Mouse (Mus musculus): Measurements from ENCODE around the gene Gngt1. TPM values are rescaled to one million over a fixed set of nuclear protein-coding genes. Genes with fewer than 3 reads are reported as not detected.

The Gngt1 gene
- polyA plus RNA-seq, 1 experiment from 2014 or later: not detected

GRCm38 (mm10) chr6:4000716-4001115, 7.1 kb downstream of the Gngt1 start:
- H3K4me3 ChIP-seq (ENCODE audit: low read depth, low read length): no peak overlapping the region
- no peaks in the 10 kb centered on the region for H3K9me3 ChIP-seq (ENCODE audit: control insufficient read depth, low read depth, low read length)
- WGBS: 90% methylated on average over 3 of the region's 3 CpGs
- ATAC-seq (ENCODE audit: insufficient number of reproducible peaks, insufficient read depth, low FRiP score, low read depth): no peak
- H3K4me2 ChIP-seq (replicated peaks; ENCODE audit: low read depth, low read length): no peak overlapping the region
- H3K27me3 ChIP-seq (ENCODE audit: control insufficient read depth, insufficient read depth, low read length): no peaks in the 10 kb centered on the region
- no peak overlapping the region for H3K27ac ChIP-seq (ENCODE audit: low read length)
- no peaks in the 10 kb centered on the region for H3K36me3 ChIP-seq (ENCODE audit: control insufficient read depth, insufficient read depth, low read length)
- H3K4me1 ChIP-seq (ENCODE audit: control insufficient read depth, insufficient read depth, low read length): peaks cover 5% of the 10 kb centered on the region
- no peak overlapping the region for H3K9ac ChIP-seq (replicated peaks; ENCODE audit: low read depth, low read length)

DNA sequence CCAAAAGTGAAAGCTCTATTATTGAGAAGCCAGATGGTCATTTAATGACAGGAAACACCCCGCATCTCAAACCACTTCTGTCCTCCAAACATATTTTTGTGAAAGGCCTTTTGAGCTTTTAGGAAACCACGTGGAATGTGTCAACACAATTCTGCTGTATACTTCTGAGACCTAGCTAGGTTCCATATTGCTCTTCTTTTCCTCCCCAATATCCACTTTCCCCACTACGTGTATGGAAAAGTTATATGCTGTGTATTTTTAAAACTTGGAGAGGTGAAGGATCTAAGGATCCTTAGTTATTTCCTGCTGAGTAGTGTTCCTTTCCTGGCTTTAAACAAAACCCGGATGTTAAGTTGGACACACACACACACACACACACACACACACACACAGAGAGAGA, 9.9 kb downstream of the Gngt1 start:
- Histone ChIP-seq H3K27me3 (ENCODE audit: control insufficient read depth, insufficient read depth, low read length) (no peaks in the 10 kb centered on the region), H3K4me1 (ENCODE audit: control insufficient read depth, insufficient read depth, low read length) (peaks cover 5% of the 10 kb centered on the region), H3K4me2 (replicated peaks; ENCODE audit: low read depth, low read length) (peak overlapping the region; percentile 71), H3K4me3 (ENCODE audit: low read depth, low read length) (peak overlapping the region; percentile 48; the same call in 1 of the 2 replicates), H3K9ac (replicated peaks; ENCODE audit: low read depth, low read length) (no peak overlapping the region; the same call in 1 of the 2 replicates), H3K36me3 (ENCODE audit: control insufficient read depth, insufficient read depth, low read length) (no peaks in the 10 kb centered on the region), H3K27ac (ENCODE audit: low read length) (peak overlapping the region; percentile 84; the same call in 1 of the 2 replicates), H3K9me3 (ENCODE audit: control insufficient read depth, low read depth, low read length) (no peaks in the 10 kb centered on the region)
- no peak for ATAC-seq (ENCODE audit: insufficient number of reproducible peaks, insufficient read depth, low FRiP score, low read depth)
- 32% methylated on average over 4 of the region's 4 CpGs for WGBS

GRCm38 (mm10) chr6:4003890-4004306, 10.3 kb downstream of the Gngt1 start, which contains the start of gene Gng11:
Gng11 (plus strand) TSS chr6:4003904.
- no peaks in the 10 kb centered on the region for H3K36me3 ChIP-seq (ENCODE audit: control insufficient read depth, insufficient read depth, low read length)
- H3K27me3 ChIP-seq (ENCODE audit: control insufficient read depth, insufficient read depth, low read length): no peaks in the 10 kb centered on the region
- peak within 1 kb of the TSS; percentile 68 for H3K9ac ChIP-seq (replicated peaks; ENCODE audit: low read depth, low read length)
- peak; percentile 77 for ATAC-seq (ENCODE audit: insufficient number of reproducible peaks, insufficient read depth, low FRiP score, low read depth)
- H3K4me3 ChIP-seq (ENCODE audit: low read depth, low read length): peak within 1 kb of the TSS; percentile 48
- H3K4me1 ChIP-seq (ENCODE audit: control insufficient read depth, insufficient read depth, low read length): peaks cover 5% of the 10 kb centered on the region
- H3K27ac ChIP-seq (ENCODE audit: low read length): peak within 1 kb of the TSS; percentile 84
- WGBS: 2% methylated on average over 19 of the region's 19 CpGs
- peak within 1 kb of the TSS; percentile 71 for H3K4me2 ChIP-seq (replicated peaks; ENCODE audit: low read depth, low read length)
- H3K9me3 ChIP-seq (ENCODE audit: control insufficient read depth, low read depth, low read length): no peaks in the 10 kb centered on the region

- no peaks in the 10 kb centered on the region for H3K36me3 ChIP-seq (ENCODE audit: control insufficient read depth, insufficient read depth, low read length)
- peak; percentile 9; the same call in 1 of the 2 replicates for ATAC-seq (ENCODE audit: insufficient number of reproducible peaks, insufficient read depth, low FRiP score, low read depth)
- peak overlapping the region; percentile 48 for H3K4me3 ChIP-seq (ENCODE audit: low read depth, low read length)
- peak overlapping the region; percentile 71 for H3K4me2 ChIP-seq (replicated peaks; ENCODE audit: low read depth, low read length)
- no peaks in the 10 kb centered on the region for H3K27me3 ChIP-seq (ENCODE audit: control insufficient read depth, insufficient read depth, low read length)
- peaks cover 5% of the 10 kb centered on the region for H3K4me1 ChIP-seq (ENCODE audit: control insufficient read depth, insufficient read depth, low read length)
- 45% methylated on average over 2 of the region's 2 CpGs for WGBS
- no peak overlapping the region for H3K27ac ChIP-seq (ENCODE audit: low read length)
- H3K9me3 ChIP-seq (ENCODE audit: control insufficient read depth, low read depth, low read length): no peaks in the 10 kb centered on the region
- no peak overlapping the region for H3K9ac ChIP-seq (replicated peaks; ENCODE audit: low read depth, low read length)
Measured at GRCm38 (mm10) chr6:4004808-4005207, 11.2 kb downstream of the Gngt1 start.

- H3K9ac ChIP-seq (replicated peaks; ENCODE audit: low read depth, low read length): no peak overlapping the region
- no peak for ATAC-seq (ENCODE audit: insufficient number of reproducible peaks, insufficient read depth, low FRiP score, low read depth)
- H3K27ac ChIP-seq (ENCODE audit: low read length): no peak overlapping the region; the same call in 1 of the 2 replicates
- no peaks in the 10 kb centered on the region for H3K9me3 ChIP-seq (ENCODE audit: control insufficient read depth, low read depth, low read length)
- H3K27me3 ChIP-seq (ENCODE audit: control insufficient read depth, insufficient read depth, low read length): no peaks in the 10 kb centered on the region
- no peaks in the 10 kb centered on the region for H3K4me1 ChIP-seq (ENCODE audit: control insufficient read depth, insufficient read depth, low read length)
- WGBS: 52% methylated on average over 2 of the region's 2 CpGs
- no peak overlapping the region for H3K4me3 ChIP-seq (ENCODE audit: low read depth, low read length)
- no peak overlapping the region for H3K4me2 ChIP-seq (replicated peaks; ENCODE audit: low read depth, low read length)
- no peaks in the 10 kb centered on the region for H3K36me3 ChIP-seq (ENCODE audit: control insufficient read depth, insufficient read depth, low read length)
Measured at GRCm38 (mm10) chr6:4008501-4009040, 15.0 kb downstream of the Gngt1 start.

GRCm38 (mm10) chr6:4009548-4009947, 16.0 kb downstream of the Gngt1 start:
- Histone ChIP-seq H3K27ac (ENCODE audit: low read length) (no peak overlapping the region), H3K4me2 (replicated peaks; ENCODE audit: low read depth, low read length) (no peak overlapping the region), H3K9me3 (ENCODE audit: control insufficient read depth, low read depth, low read length) (no peaks in the 10 kb centered on the region), H3K27me3 (ENCODE audit: control insufficient read depth, insufficient read depth, low read length) (no peaks in the 10 kb centered on the region), H3K36me3 (ENCODE audit: control insufficient read depth, insufficient read depth, low read length) (no peaks in the 10 kb centered on the region), H3K4me3 (ENCODE audit: low read depth, low read length) (no peak overlapping the region), H3K9ac (replicated peaks; ENCODE audit: low read depth, low read length) (no peak overlapping the region), H3K4me1 (ENCODE audit: control insufficient read depth, insufficient read depth, low read length) (no peaks in the 10 kb centered on the region)
- ATAC-seq (ENCODE audit: insufficient number of reproducible peaks, insufficient read depth, low FRiP score, low read depth): no peak

- no peak for ATAC-seq (ENCODE audit: insufficient number of reproducible peaks, insufficient read depth, low FRiP score, low read depth)
- WGBS: 31% methylated on average over 1 of the region's 1 CpGs
- no peak overlapping the region for H3K4me2 ChIP-seq (replicated peaks; ENCODE audit: low read depth, low read length)
- H3K27ac ChIP-seq (ENCODE audit: low read length): no peak overlapping the region
- no peak overlapping the region for H3K9ac ChIP-seq (replicated peaks; ENCODE audit: low read depth, low read length)
- no peaks in the 10 kb centered on the region for H3K27me3 ChIP-seq (ENCODE audit: control insufficient read depth, insufficient read depth, low read length)
- H3K4me1 ChIP-seq (ENCODE audit: control insufficient read depth, insufficient read depth, low read length): no peaks in the 10 kb centered on the region
- H3K9me3 ChIP-seq (ENCODE audit: control insufficient read depth, low read depth, low read length): no peaks in the 10 kb centered on the region
- H3K4me3 ChIP-seq (ENCODE audit: low read depth, low read length): no peak overlapping the region
- H3K36me3 ChIP-seq (ENCODE audit: control insufficient read depth, insufficient read depth, low read length): no peaks in the 10 kb centered on the region
Measured at GRCm38 (mm10) chr6:4022645-4023044, 29.1 kb downstream of the Gngt1 start.

GRCm38 (mm10) chr6:4026367-4026766, 32.8 kb downstream of the Gngt1 start:
- WGBS: 43% methylated on average over 2 of the region's 2 CpGs
- ATAC-seq (ENCODE audit: insufficient number of reproducible peaks, insufficient read depth, low FRiP score, low read depth): no peak
- H3K27me3 ChIP-seq (ENCODE audit: control insufficient read depth, insufficient read depth, low read length): no peaks in the 10 kb centered on the region
- no peak overlapping the region for H3K4me2 ChIP-seq (replicated peaks; ENCODE audit: low read depth, low read length)
- no peak overlapping the region for H3K4me3 ChIP-seq (ENCODE audit: low read depth, low read length)
- H3K27ac ChIP-seq (ENCODE audit: low read length): no peak overlapping the region
- H3K9ac ChIP-seq (replicated peaks; ENCODE audit: low read depth, low read length): no peak overlapping the region
- no peaks in the 10 kb centered on the region for H3K4me1 ChIP-seq (ENCODE audit: control insufficient read depth, insufficient read depth, low read length)
- no peaks in the 10 kb centered on the region for H3K36me3 ChIP-seq (ENCODE audit: control insufficient read depth, insufficient read depth, low read length)
- H3K9me3 ChIP-seq (ENCODE audit: control insufficient read depth, low read depth, low read length): no peaks in the 10 kb centered on the region

DNA sequence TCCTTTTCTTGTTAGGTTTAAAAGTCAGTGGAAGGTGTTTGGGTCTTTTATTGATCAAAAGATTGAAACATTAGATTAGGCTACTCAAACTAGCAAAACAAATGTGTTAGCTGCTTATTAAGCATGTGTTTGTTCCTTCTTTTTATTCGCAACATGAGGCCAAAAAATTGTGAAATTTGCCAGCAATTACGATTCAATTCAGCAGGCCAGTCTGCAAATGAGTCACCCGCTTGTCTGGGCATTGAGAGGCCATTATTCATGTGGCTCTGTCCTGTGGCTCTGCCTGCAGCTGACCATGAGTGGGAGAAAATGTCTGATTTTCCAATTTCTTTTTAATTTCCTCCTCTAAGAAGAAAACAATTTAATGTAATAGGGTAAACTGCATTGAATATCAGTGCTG, 37.4 kb downstream of the Gngt1 start:
- WGBS: 67% methylated on average over 3 of the region's 3 CpGs
- no peak for ATAC-seq (ENCODE audit: insufficient number of reproducible peaks, insufficient read depth, low FRiP score, low read depth)
- Histone ChIP-seq H3K4me1 (ENCODE audit: control insufficient read depth, insufficient read depth, low read length) (no peaks in the 10 kb centered on the region), H3K27ac (ENCODE audit: low read length) (no peak overlapping the region), H3K9ac (replicated peaks; ENCODE audit: low read depth, low read length) (no peak overlapping the region), H3K36me3 (ENCODE audit: control insufficient read depth, insufficient read depth, low read length) (no peaks in the 10 kb centered on the region), H3K4me3 (ENCODE audit: low read depth, low read length) (no peak overlapping the region), H3K27me3 (ENCODE audit: control insufficient read depth, insufficient read depth, low read length) (no peaks in the 10 kb centered on the region), H3K4me2 (replicated peaks; ENCODE audit: low read depth, low read length) (no peak overlapping the region), H3K9me3 (ENCODE audit: control insufficient read depth, low read depth, low read length) (no peaks in the 10 kb centered on the region)
